Mouse (Mus musculus) small intestine, adult 2 months (tissue): ENCODE results near the gene Ctse. TPM values are rescaled to one million over a fixed set of nuclear protein-coding genes. Genes with fewer than 3 reads are reported as not detected.

Source experiments
- H3K27ac ChIP-seq: fragments of 200-500 bp; 2 replicates; pipeline ENCODE4 v1.5.1; 2012; ENCODE audit warnings: low read depth, low read length, control low read depth, inconsistent platforms; ENCODE audit not compliant: insufficient read depth
- H3K27me3 ChIP-seq: fragments of 200-500 bp; 2 replicates; pipeline ENCODE4 v1.6.1; 2012; ENCODE audit warnings: mild to moderate bottlenecking, moderate library complexity, low read length, inconsistent platforms; ENCODE audit not compliant: control insufficient read depth, insufficient read depth
- H3K36me3 ChIP-seq: fragments of 200-500 bp; 2 replicates; pipeline ENCODE4 v1.6.1; 2012; ENCODE audit warnings: mild to moderate bottlenecking, low read length, control low read depth, inconsistent platforms; ENCODE audit not compliant: control insufficient read depth, insufficient read depth
- H3K4me1 ChIP-seq: fragments of 200-500 bp; 2 replicates; pipeline ENCODE4 v1.6.1; 2012; ENCODE audit warnings: low read length, inconsistent platforms, mixed read lengths; ENCODE audit not compliant: control insufficient read depth, insufficient read depth, insufficient read length
- H3K4me3 ChIP-seq: fragments of 200-500 bp; 2 replicates; pipeline ENCODE4 v1.5.1; 2012; ENCODE audit warnings: low read depth, mild to moderate bottlenecking, control low read depth, inconsistent platforms, low read length, moderate library complexity
- CTCF ChIP-seq: fragments of 200-500 bp; IDR thresholded peaks from 2 replicates; pipeline ENCODE4 v1.5.1; 2012; ENCODE audit warnings: low read depth, mild to moderate bottlenecking, control low read depth, inconsistent platforms, low read length, moderate library complexity, mixed read lengths; ENCODE audit not compliant: insufficient replicate concordance, insufficient read length; ENCODE audit errors: extremely low read depth
- POLR2A ChIP-seq: fragments of 200-500 bp; IDR thresholded peaks from 2 replicates; pipeline ENCODE4 v1.6.1; 2012; ENCODE audit warnings: low read depth, mild to moderate bottlenecking, control low read depth, inconsistent platforms, low read length, moderate library complexity
- WGBS: fragments of 180-500 bp; shearing (Covaris S2); methylation state at CpG from one replicate; pipeline ENCODE4 v1.1.7; 2018; 5-methylcytosine and 5-hydroxymethylcytosine counted together
- polyA plus RNA-seq: library from polyadenylated mRNA; depleted of rRNA; stranded (reverse); fragments of >200 nt; gene quantifications from 2 replicates; pipeline ENCODE4 v1.2.3, GENCODE M21; 2012

Gene Ctse
- polyA plus RNA-seq, 1 experiment: 4.2 TPM

GRCm38 (mm10) chr1:131657945-131658354 is 19.8 kb downstream of the Ctse start:
- TF ChIP-seq POLR2A: no peak
- peak; percentile 98 for TF ChIP-seq CTCF
- Histone ChIP-seq H3K27me3 (no peaks in the 10 kb centered on the region), H3K27ac (no peak overlapping the region), H3K4me3 (no peak overlapping the region), H3K36me3 (no peaks in the 10 kb centered on the region), H3K4me1 (no peaks in the 10 kb centered on the region)
- under 1% methylated on average over 11 of the region's 11 CpGs for WGBS

- 70% methylated on average over 5 of the region's 5 CpGs for WGBS
- no peaks in the 10 kb centered on the region for H3K27me3 ChIP-seq
- no peak for TF ChIP-seq POLR2A
- no peak for TF ChIP-seq CTCF
- no peak overlapping the region for H3K27ac ChIP-seq
- no peaks in the 10 kb centered on the region for H3K36me3 ChIP-seq
- no peak overlapping the region for H3K4me3 ChIP-seq
- H3K4me1 ChIP-seq: no peaks in the 10 kb centered on the region
Measured at GRCm38 (mm10) chr1:131659512-131660085, 21.5 kb downstream of the Ctse start.

- Histone ChIP-seq H3K27me3 (no peaks in the 10 kb centered on the region), H3K4me1 (no peaks in the 10 kb centered on the region), H3K36me3 (no peaks in the 10 kb centered on the region), H3K27ac (no peak overlapping the region), H3K4me3 (no peak overlapping the region)
- WGBS: 90% methylated on average over 2 of the region's 2 CpGs
- TF ChIP-seq POLR2A (no peak), CTCF (no peak)
Measured at GRCm38 (mm10) chr1:131660266-131660665, 22.2 kb downstream of the Ctse start.

- Histone ChIP-seq H3K27ac (no peak overlapping the region), H3K27me3 (no peaks in the 10 kb centered on the region), H3K4me1 (no peaks in the 10 kb centered on the region), H3K4me3 (no peak overlapping the region), H3K36me3 (no peaks in the 10 kb centered on the region)
- 75% methylated on average over 7 of the region's 7 CpGs for WGBS
- TF ChIP-seq POLR2A (no peak), CTCF (no peak)
Measured at GRCm38 (mm10) chr1:131660716-131661472, 22.8 kb downstream of the Ctse start.

GRCm38 (mm10) chr1:131661749-131662148 is 23.6 kb downstream of the Ctse start:
- Histone ChIP-seq H3K4me1 (no peaks in the 10 kb centered on the region), H3K27ac (no peak overlapping the region), H3K36me3 (no peaks in the 10 kb centered on the region), H3K27me3 (no peaks in the 10 kb centered on the region), H3K4me3 (no peak overlapping the region)
- 37% methylated on average over 3 of the region's 3 CpGs for WGBS
- no peak for TF ChIP-seq CTCF
- no peak for TF ChIP-seq POLR2A

GRCm38 (mm10) chr1:131663286-131663995 is 25.3 kb downstream of the Ctse start:
- WGBS: 76% methylated on average over 9 of the region's 9 CpGs
- no peaks in the 10 kb centered on the region for H3K27me3 ChIP-seq
- H3K36me3 ChIP-seq: no peaks in the 10 kb centered on the region
- no peak overlapping the region for H3K27ac ChIP-seq
- H3K4me3 ChIP-seq: no peak overlapping the region
- H3K4me1 ChIP-seq: no peaks in the 10 kb centered on the region
- TF ChIP-seq CTCF (no peak), POLR2A (no peak)

- TF ChIP-seq POLR2A (no peak), CTCF (no peak)
- Histone ChIP-seq H3K36me3 (no peaks in the 10 kb centered on the region), H3K4me1 (no peaks in the 10 kb centered on the region), H3K27me3 (no peaks in the 10 kb centered on the region), H3K27ac (no peak overlapping the region), H3K4me3 (no peak overlapping the region)
- WGBS: 90% methylated on average over 5 of the region's 5 CpGs
Measured at GRCm38 (mm10) chr1:131664136-131664535, 26.0 kb downstream of the Ctse start.
